Mouse (Mus musculus): Measurements from ENCODE around the gene Fgf12.

- 0 out of 2 replicates have a peak, but pooled peaks have one; percentile 21 for TF ChIP-seq POLR2A (IDR thresholded peaks at IDR 0.05; ENCODE audit: insufficient read depth, low read depth, low read length)
- TF ChIP-seq CTCF (IDR thresholded peaks at IDR 0.05; ENCODE audit: insufficient read depth, low read depth, low read length) = no peak
Measured at GRCm38 (mm10) chr16:28753124-28753917, 453 bp upstream of the Fgf12 start.
